Mouse (Mus musculus): Measurements from ENCODE around the gene BC049352.

The BC049352 gene

GRCm38 (mm10) chr9:45181770-45182169, at the start of gene BC049352:
Gene BC049352 (plus strand): TSS chr9:45182007.
- DNase-seq (ENCODE audit: low spot score) = no peak

- DNase-seq (ENCODE audit: low spot score) = peak; percentile 61
Measured at GRCm38 (mm10) chr9:45133484-45134310, 48.1 kb upstream of the BC049352 start.

GRCm38 (mm10) chr9:45136442-45137169, 45.2 kb upstream of the BC049352 start:
- DNase-seq (ENCODE audit: low spot score) = no peak

- peak; percentile 53 for DNase-seq (ENCODE audit: low spot score)
Measured at GRCm38 (mm10) chr9:45138191-45139032, 43.4 kb upstream of the BC049352 start, which contains the start of gene Scn4b. Gene Scn4b (plus strand): TSS chr9:45138395.

GRCm38 (mm10) chr9:45139082-45139481, 42.7 kb upstream of the BC049352 start:
- no peak for DNase-seq (ENCODE audit: low spot score)

- no peak for DNase-seq (ENCODE audit: low spot score)
Measured at GRCm38 (mm10) chr9:45140945-45141344, 40.9 kb upstream of the BC049352 start.

GRCm38 (mm10) chr9:45142686-45143085, 39.1 kb upstream of the BC049352 start:
- no peak for DNase-seq (ENCODE audit: low spot score)

GRCm38 (mm10) chr9:45145533-45146266, 36.1 kb upstream of the BC049352 start:
- peak; percentile 37 for DNase-seq (ENCODE audit: low spot score)

GRCm38 (mm10) chr9:45146267-45146597, 35.6 kb upstream of the BC049352 start:
- peak; percentile 82 for DNase-seq (ENCODE audit: low spot score)

- no peak for DNase-seq (ENCODE audit: low spot score)
Measured at GRCm38 (mm10) chr9:45150933-45151332, 30.9 kb upstream of the BC049352 start.

- no peak for DNase-seq (ENCODE audit: low spot score)
Measured at GRCm38 (mm10) chr9:45153361-45153760, 28.4 kb upstream of the BC049352 start.

GRCm38 (mm10) chr9:45167903-45168302, 13.9 kb upstream of the BC049352 start:
- DNase-seq (ENCODE audit: low spot score) = no peak

GRCm38 (mm10) chr9:45170150-45170549, 11.7 kb upstream of the BC049352 start:
- no peak for DNase-seq (ENCODE audit: low spot score)

GRCm38 (mm10) chr9:45171073-45171610, 10.7 kb upstream of the BC049352 start:
- no peak for DNase-seq (ENCODE audit: low spot score)

- no peak for DNase-seq (ENCODE audit: low spot score)
Measured at GRCm38 (mm10) chr9:45173475-45173874, 8.3 kb upstream of the BC049352 start.

- DNase-seq (ENCODE audit: low spot score) = no peak
Measured at GRCm38 (mm10) chr9:45179282-45179681, 2.5 kb upstream of the BC049352 start.

- no peak for DNase-seq (ENCODE audit: low spot score)
Measured at GRCm38 (mm10) chr9:45182521-45182920, 714 bp downstream of the BC049352 start.

- DNase-seq (ENCODE audit: low spot score) = no peak
Measured at GRCm38 (mm10) chr9:45183266-45183665, 1.5 kb downstream of the BC049352 start.

GRCm38 (mm10) chr9:45185250-45185649, 3.4 kb downstream of the BC049352 start:
- DNase-seq (ENCODE audit: low spot score) = no peak

GRCm38 (mm10) chr9:45188570-45189563, 7.1 kb downstream of the BC049352 start:
- no peak for DNase-seq (ENCODE audit: low spot score)

All from retina, embryonic 14.5 days (tissue).